Mouse (Mus musculus): ENCODE data around the gene Ctnnd2. TPM values are rescaled to one million over a fixed set of nuclear protein-coding genes. Genes with fewer than 3 reads are reported as not detected.
A peak's percentile ranks its signal among the peaks of the same experiment; 100 is the strongest.

Ctnnd2 gene
- total and polyA plus RNA-seq, 2 experiments from 2014 or later, result not detected

DNA sequence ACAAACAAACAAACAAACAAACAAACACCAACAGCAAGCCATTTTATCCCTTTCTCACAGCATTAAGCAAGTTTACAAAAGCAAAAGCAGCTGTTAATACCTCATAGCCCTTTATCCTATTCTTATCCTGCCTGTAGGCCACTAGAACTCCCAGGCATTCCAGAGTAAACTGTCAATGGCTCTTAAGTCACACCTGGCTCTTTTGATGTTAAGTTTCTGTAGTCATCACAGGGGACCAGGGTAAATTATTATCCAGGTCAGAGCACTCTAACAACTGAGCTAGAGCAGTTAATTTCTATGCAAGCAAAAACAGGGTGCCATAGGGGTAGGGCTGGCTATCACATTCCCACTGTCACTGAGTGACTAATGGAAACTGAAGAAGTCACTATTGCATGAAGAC is 214.1 kb downstream of the Ctnnd2 start:
- Histone ChIP-seq H3K27me3 (ENCODE audit: control insufficient read depth, insufficient read depth, low read length) (no peaks in the 10 kb centered on the region), H3K4me1 (ENCODE audit: control insufficient read depth, insufficient read depth) (no peaks in the 10 kb centered on the region), H3K9me3 (replicated peaks; ENCODE audit: control insufficient read depth, low read length) (no peaks in the 10 kb centered on the region), H3K27ac (ENCODE audit: low read depth) (no peak overlapping the region), H3K36me3 (replicated peaks; ENCODE audit: control insufficient read depth, insufficient read depth, low read length) (no peaks in the 10 kb centered on the region), H3K4me3 (ENCODE audit: low read depth, low read length) (no peak overlapping the region), H3K4me2 (ENCODE audit: low read depth, low read length) (no peak overlapping the region), H3K9ac (replicated peaks; ENCODE audit: low read depth, low read length) (no peak overlapping the region)
- ATAC-seq (ENCODE audit: insufficient read depth, low read depth) (no peak), DNase-seq (ENCODE audit: low spot score) (no peak)
- TF ChIP-seq CTCF (IDR thresholded peaks at IDR 0.05; ENCODE audit: low read depth) (no peak), EP300 (IDR thresholded peaks at IDR 0.05; ENCODE audit: low read depth) (no peak)

DNA sequence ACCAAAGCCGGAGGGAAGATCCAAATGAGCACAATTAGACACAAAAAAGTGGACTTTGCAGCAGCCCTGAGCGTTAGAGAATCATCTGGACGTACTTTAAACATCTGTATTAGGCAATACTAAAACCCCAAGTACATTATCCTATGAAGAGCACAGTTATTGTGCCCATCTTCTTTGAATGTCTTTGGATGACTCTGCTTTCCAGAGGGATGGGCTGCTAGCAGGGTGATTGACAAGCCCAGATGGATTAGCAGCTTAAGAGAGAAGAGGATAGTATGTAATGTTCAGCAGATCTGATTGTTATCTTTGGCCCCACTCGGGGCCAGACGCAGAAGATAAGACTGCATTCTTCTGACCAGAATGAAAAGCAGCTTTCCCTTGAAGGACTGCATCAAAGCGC is 214.9 kb downstream of the Ctnnd2 start:
- H3K27me3 ChIP-seq (ENCODE audit: control insufficient read depth, insufficient read depth, low read length), result no peaks in the 10 kb centered on the region
- TF ChIP-seq EP300 (IDR thresholded peaks at IDR 0.05; ENCODE audit: low read depth) (no peak), CTCF (IDR thresholded peaks at IDR 0.05; ENCODE audit: low read depth) (no peak)
- no peak for ATAC-seq (ENCODE audit: insufficient read depth, low read depth)
- WGBS, result 47% methylated on average over 6 of the region's 6 CpGs
- no peaks in the 10 kb centered on the region for H3K36me3 ChIP-seq (replicated peaks; ENCODE audit: control insufficient read depth, insufficient read depth, low read length)
- DNase-seq (ENCODE audit: low spot score), result no peak
- no peak overlapping the region for H3K4me2 ChIP-seq (ENCODE audit: low read depth, low read length)
- no peaks in the 10 kb centered on the region for H3K4me1 ChIP-seq (ENCODE audit: control insufficient read depth, insufficient read depth)
- H3K4me3 ChIP-seq (ENCODE audit: low read depth, low read length), result no peak overlapping the region
- no peak overlapping the region for H3K27ac ChIP-seq (ENCODE audit: low read depth)
- H3K9me3 ChIP-seq (replicated peaks; ENCODE audit: control insufficient read depth, low read length), result no peaks in the 10 kb centered on the region
- H3K9ac ChIP-seq (replicated peaks; ENCODE audit: low read depth, low read length), result no peak overlapping the region

DNA sequence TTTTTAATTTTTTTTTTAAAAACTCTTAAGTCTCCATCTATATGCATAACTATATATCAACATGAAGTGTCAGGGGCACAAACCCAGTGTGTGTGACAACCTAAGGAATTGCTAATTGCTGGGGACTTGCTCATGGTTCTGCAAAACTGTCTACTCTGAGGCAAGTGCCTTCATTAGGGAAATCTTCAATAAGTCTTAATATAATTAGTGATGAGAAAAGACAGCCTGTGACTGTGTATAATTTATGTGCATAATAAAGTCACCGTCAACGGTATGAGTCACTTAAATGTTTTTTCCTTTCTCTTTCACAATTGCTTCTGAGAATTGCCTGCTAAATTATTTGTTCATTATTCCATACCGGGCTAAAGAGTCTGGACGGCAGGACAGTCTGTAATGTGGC is 228.7 kb downstream of the Ctnnd2 start:
- TF ChIP-seq CTCF (IDR thresholded peaks at IDR 0.05; ENCODE audit: low read depth) (no peak), EP300 (IDR thresholded peaks at IDR 0.05; ENCODE audit: low read depth) (no peak)
- Histone ChIP-seq H3K9ac (replicated peaks; ENCODE audit: low read depth, low read length) (no peak overlapping the region), H3K4me3 (ENCODE audit: low read depth, low read length) (no peak overlapping the region), H3K9me3 (replicated peaks; ENCODE audit: control insufficient read depth, low read length) (no peaks in the 10 kb centered on the region), H3K4me1 (ENCODE audit: control insufficient read depth, insufficient read depth) (no peaks in the 10 kb centered on the region), H3K27ac (ENCODE audit: low read depth) (no peak overlapping the region), H3K27me3 (ENCODE audit: control insufficient read depth, insufficient read depth, low read length) (no peaks in the 10 kb centered on the region), H3K4me2 (ENCODE audit: low read depth, low read length) (no peak overlapping the region), H3K36me3 (replicated peaks; ENCODE audit: control insufficient read depth, insufficient read depth, low read length) (no peaks in the 10 kb centered on the region)
- 86% methylated on average over 4 of the region's 4 CpGs for WGBS
- ATAC-seq (ENCODE audit: insufficient read depth, low read depth) (no peak), DNase-seq (ENCODE audit: low spot score) (no peak)

DNA sequence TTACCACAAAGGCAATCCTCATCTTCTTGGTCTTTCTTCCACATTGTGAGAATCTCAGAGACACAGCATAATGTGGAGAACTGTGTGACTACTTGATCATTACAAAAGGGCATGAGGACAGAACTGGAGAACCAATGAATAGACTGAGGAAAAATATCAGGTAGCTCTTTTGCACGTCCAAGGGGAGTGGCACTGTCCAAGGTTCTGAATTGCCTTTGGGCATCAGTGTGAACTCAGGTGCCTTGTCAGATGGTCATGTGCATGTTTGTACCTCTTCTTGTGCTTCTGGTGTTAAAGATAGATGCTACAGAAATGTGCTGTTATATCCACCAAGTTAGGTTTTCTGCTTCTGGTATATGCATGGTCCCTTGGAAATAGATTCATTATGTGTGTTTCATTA is 233.9 kb downstream of the Ctnnd2 start:
- Histone ChIP-seq H3K4me3 (ENCODE audit: low read depth, low read length) (no peak overlapping the region), H3K4me1 (ENCODE audit: control insufficient read depth, insufficient read depth) (no peaks in the 10 kb centered on the region), H3K36me3 (replicated peaks; ENCODE audit: control insufficient read depth, insufficient read depth, low read length) (no peaks in the 10 kb centered on the region), H3K27ac (ENCODE audit: low read depth) (no peak overlapping the region), H3K4me2 (ENCODE audit: low read depth, low read length) (no peak overlapping the region), H3K9ac (replicated peaks; ENCODE audit: low read depth, low read length) (no peak overlapping the region), H3K27me3 (ENCODE audit: control insufficient read depth, insufficient read depth, low read length) (no peaks in the 10 kb centered on the region), H3K9me3 (replicated peaks; ENCODE audit: control insufficient read depth, low read length) (no peaks in the 10 kb centered on the region)
- ATAC-seq (ENCODE audit: insufficient read depth, low read depth), result no peak
- DNase-seq (ENCODE audit: low spot score), result no peak
- TF ChIP-seq EP300 (IDR thresholded peaks at IDR 0.05; ENCODE audit: low read depth) (no peak), CTCF (IDR thresholded peaks at IDR 0.05; ENCODE audit: low read depth) (no peak)
- WGBS, result 0% methylated on average over 1 of the region's 1 CpGs

DNA sequence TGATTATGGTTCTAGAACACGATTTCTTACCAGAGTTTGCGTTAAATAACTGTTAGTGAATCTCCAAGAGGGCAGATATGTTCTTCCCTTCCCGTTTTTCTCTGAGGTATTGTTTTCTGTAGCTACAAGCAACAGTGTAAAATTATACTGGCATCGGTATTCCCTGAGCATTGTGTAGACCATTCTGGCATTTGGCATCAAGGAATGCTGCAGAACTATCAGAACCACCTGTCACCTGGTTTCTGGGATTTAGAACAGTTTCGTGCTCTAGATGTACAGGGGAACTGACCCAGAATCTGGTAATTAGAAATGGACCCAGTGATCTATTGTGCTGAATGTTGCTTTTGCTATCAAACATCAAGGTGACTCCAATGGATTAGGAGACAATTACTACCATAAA is 250.8 kb downstream of the Ctnnd2 start:
- H3K9ac ChIP-seq (replicated peaks; ENCODE audit: low read depth, low read length), result no peak overlapping the region
- no peak overlapping the region for H3K27ac ChIP-seq (ENCODE audit: low read depth)
- no peak overlapping the region for H3K4me2 ChIP-seq (ENCODE audit: low read depth, low read length)
- H3K9me3 ChIP-seq (replicated peaks; ENCODE audit: control insufficient read depth, low read length), result no peaks in the 10 kb centered on the region
- H3K4me1 ChIP-seq (ENCODE audit: control insufficient read depth, insufficient read depth), result no peaks in the 10 kb centered on the region
- DNase-seq (ENCODE audit: low spot score), result no peak
- WGBS, result 80% methylated on average over 5 of the region's 5 CpGs
- no peak for ATAC-seq (ENCODE audit: insufficient read depth, low read depth)
- no peaks in the 10 kb centered on the region for H3K36me3 ChIP-seq (replicated peaks; ENCODE audit: control insufficient read depth, insufficient read depth, low read length)
- H3K4me3 ChIP-seq (ENCODE audit: low read depth, low read length), result no peak overlapping the region
- no peak for TF ChIP-seq EP300 (IDR thresholded peaks at IDR 0.05; ENCODE audit: low read depth)
- no peak for TF ChIP-seq CTCF (IDR thresholded peaks at IDR 0.05; ENCODE audit: low read depth)
- no peaks in the 10 kb centered on the region for H3K27me3 ChIP-seq (ENCODE audit: control insufficient read depth, insufficient read depth, low read length)

DNA sequence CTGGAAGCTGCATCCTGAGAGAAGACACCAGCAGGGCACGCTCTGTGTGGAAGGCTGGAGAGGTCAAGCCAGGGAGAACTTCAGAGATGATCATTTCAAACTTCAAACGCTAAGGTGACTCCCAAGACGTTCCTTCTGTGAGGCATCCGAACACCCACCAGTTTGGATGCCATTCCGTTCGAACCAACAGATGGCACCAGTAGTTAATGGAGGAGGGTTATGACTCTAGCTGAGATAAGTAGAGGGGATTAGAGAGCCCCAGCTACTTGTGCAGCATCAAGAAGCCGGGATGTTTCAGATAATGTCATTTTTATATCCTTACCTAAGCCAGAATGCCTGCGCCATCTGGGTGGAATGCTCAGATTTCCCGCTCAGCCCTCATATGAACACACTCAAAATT is 251.9 kb downstream of the Ctnnd2 start:
- TF ChIP-seq EP300 (IDR thresholded peaks at IDR 0.05; ENCODE audit: low read depth) (no peak), CTCF (IDR thresholded peaks at IDR 0.05; ENCODE audit: low read depth) (peak; percentile 30)
- Histone ChIP-seq H3K4me3 (ENCODE audit: low read depth, low read length) (no peak overlapping the region), H3K27ac (ENCODE audit: low read depth) (no peak overlapping the region), H3K36me3 (replicated peaks; ENCODE audit: control insufficient read depth, insufficient read depth, low read length) (no peaks in the 10 kb centered on the region), H3K9me3 (replicated peaks; ENCODE audit: control insufficient read depth, low read length) (no peaks in the 10 kb centered on the region), H3K4me2 (ENCODE audit: low read depth, low read length) (no peak overlapping the region), H3K4me1 (ENCODE audit: control insufficient read depth, insufficient read depth) (no peaks in the 10 kb centered on the region), H3K9ac (replicated peaks; ENCODE audit: low read depth, low read length) (no peak overlapping the region), H3K27me3 (ENCODE audit: control insufficient read depth, insufficient read depth, low read length) (no peaks in the 10 kb centered on the region)
- DNase-seq (ENCODE audit: low spot score) (no peak), ATAC-seq (ENCODE audit: insufficient read depth, low read depth) (no peak)
- 59% methylated on average over 9 of the region's 9 CpGs for WGBS

All from heart, postnatal 0 days (tissue).